Mouse (Mus musculus): Measurements from ENCODE around the gene Stambpl1. TPM values are rescaled to one million over a fixed set of nuclear protein-coding genes. Genes with fewer than 3 reads are reported as not detected.

Stambpl1 gene
- 10 to 100 TPM; 42.1 to 44.1 TPM for total RNA-seq (2023)

DNA sequence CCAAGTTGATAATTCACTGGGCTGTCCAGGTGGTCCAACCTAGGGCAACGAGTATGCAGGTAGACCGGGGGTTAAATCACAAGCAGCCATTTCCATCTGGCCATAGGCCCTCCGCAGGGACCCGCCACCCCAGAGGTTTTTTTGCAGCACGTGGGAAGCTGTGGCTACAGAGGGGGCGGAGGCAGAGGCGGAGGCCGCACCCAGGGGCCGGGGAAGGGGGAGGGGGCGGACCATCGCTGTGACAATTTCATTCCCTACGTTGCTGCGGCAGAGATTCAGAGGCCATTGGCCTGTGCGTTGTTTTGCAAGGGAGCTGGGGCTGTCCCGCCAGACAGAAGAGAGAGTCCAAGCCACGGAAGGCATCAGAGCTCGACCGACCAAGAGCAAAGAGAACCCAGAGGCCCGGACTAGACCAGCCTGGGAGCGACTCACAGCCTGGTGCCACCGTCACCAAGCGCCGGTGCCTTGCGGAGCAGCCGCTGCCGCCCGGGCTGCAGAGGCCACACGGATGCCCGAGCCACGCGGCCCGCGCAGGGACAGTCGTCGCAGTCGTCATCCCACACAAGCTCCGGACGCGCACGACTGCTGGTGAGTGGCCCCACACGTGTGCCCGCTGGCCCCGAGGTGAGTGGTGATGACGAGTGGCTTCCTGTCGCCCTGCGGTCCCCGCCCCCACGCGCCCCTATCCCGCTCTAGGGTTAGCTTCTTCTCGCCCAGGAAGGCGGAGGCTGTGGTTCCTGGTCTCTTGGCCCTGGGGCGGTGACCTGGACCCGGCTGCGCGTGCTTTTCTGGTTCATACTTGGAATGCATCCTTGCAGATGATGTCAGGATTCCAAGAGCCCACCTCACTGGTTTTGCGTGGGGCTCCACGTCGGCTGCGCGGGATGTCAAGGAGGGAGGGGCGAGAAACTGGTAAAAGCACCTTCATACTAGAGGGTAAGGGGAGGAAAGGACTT lies at the start of gene Stambpl1:
Gene Stambpl1, plus strand, starts transcription at position 222 of the 956 bp plus-strand sequence.

GRCm38 (mm10) chr19:34165891-34166290 lies 26.1 kb upstream of the Stambpl1 start, which contains the start of gene Ankrd22:
Gene Ankrd22, minus strand, starts transcription at chr19:34166053.

DNA sequence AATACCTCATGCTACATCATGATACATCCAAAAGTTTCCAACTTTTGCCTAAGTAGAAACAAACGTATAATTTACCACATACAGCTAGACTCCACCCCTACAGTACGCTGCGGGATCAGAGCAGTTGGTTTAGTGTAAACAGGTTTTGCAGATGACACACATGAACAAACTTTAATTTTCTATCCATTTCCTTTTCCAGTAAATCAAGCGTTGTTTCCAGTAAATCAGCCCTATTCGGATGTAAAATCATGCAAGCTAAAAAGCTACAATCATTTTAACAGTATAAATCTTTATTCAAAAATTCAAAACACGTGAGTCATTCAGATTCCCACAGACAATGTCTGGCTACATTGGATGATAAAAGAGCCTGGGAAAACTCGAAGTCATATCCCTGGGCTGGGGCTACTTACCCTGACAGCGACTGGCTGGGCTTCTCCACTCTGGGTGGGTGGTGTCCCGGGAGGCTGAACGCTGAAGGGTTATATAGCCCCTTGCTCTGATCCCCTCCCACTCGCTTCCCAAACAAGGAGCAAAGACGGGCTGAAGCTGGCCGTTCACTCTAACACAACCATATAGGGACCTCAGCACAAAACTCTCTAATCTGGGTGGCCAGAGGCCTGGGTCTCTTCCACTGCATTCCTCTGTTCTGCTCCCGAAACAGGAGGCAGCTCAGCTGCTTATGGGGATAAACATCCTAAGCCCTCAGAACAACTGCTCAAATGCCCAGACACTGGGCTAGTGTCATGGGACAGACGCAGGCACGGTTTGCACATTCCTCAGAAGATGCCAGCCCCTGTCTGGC lies 63.1 kb downstream of the Stambpl1 start, which contains the start of gene Acta2:
Gene Acta2, minus strand, starts transcription at position 711 of the 802 bp plus-strand sequence.

Other genes starting within 250 kb of the Stambpl1 start
- not detected for gene Lipf, start 231.0 kb upstream of the Stambpl1 start, total RNA-seq (2023)
- gene Lipk, start 183.9 kb upstream of the Stambpl1 start, total RNA-seq (2023) = not detected
- gene Lipn, start 124.9 kb upstream of the Stambpl1 start, total RNA-seq (2023) = not detected
- not detected for gene Lipm, start 91.3 kb upstream of the Stambpl1 start, total RNA-seq (2023)
- gene Ankrd22, start 26.2 kb upstream of the Stambpl1 start, total RNA-seq (2023) = under 1 TPM in 1 of 2 experiments, not detected in 1; 0.39 TPM
- gene Acta2, start 63.4 kb downstream of the Stambpl1 start, total RNA-seq (2023) = not detected
- gene Fas, start 98.4 kb downstream of the Stambpl1 start, total RNA-seq (2023) = 1 to 10 TPM; 4.4 to 4.6 TPM